In genomic region chr1:186550265-186550885, GRCm38 (mm10) we compare ENCODE assay signal across 8 mouse cellular contexts.
A peak's percentile ranks its signal among the peaks of the same experiment; 100 is the strongest.
DNase-seq lines count a peak whose midpoint lies in the region; ATAC-seq lines count a peak whose summit lies in the region.

No protein-coding gene starts in this region.

- WGBS in heart, embryonic 11.5 days (ENCODE audit: insufficient replicate concordance), result 84% methylated on average over 7 of the region's 7 CpGs

- no peak overlapping the region for H3K4me2 ChIP-seq in heart, embryonic 11.5 days

- peaks cover 15% of the 10 kb centered on the region for H3K4me1 ChIP-seq in heart, embryonic 11.5 days (ENCODE audit: control insufficient read depth, insufficient read depth, low read length)

- no peaks in the 10 kb centered on the region for H3K9me3 ChIP-seq in heart, embryonic 11.5 days (replicated peaks; ENCODE audit: control insufficient read depth, low read length)

- H3K27ac ChIP-seq in heart, embryonic 11.5 days (ENCODE audit: low read depth, low read length), result no peak overlapping the region

- H3K36me3 ChIP-seq in heart, embryonic 11.5 days (ENCODE audit: control insufficient read depth, insufficient read depth, low read length), result no peaks in the 10 kb centered on the region

- H3K4me3 ChIP-seq in heart, embryonic 11.5 days (ENCODE audit: low read depth, low read length), result no peak overlapping the region

- peaks cover 6% of the 10 kb centered on the region; the same call in 1 of the 2 replicates for H3K27me3 ChIP-seq in heart, embryonic 11.5 days (ENCODE audit: control insufficient read depth, insufficient read depth, low read length)

- peak; percentile 20 for DNase-seq in heart, adult 8-10 months (ENCODE audit: low spot score)
- DNase-seq in thymus, postnatal 14 days, result peak; percentile 4
- no peak for DNase-seq in thymus, postnatal 0 days (ENCODE audit: low spot score)
- DNase-seq in heart, adult 9 months (ENCODE audit: low spot score in 2 of 2), result peak; percentile 15 to 19
- DNase-seq in right cerebral cortex, postnatal 4 days, result peak; percentile 19
- no peak for DNase-seq in embryo, embryonic 9.5 days (ENCODE audit: extremely low spot score)
- no peak for DNase-seq in natural killer cell, adult 2 months (ENCODE audit: low spot score in 2 of 2)

- no peak for ATAC-seq in heart, embryonic 11.5 days (replicated peaks; ENCODE audit: insufficient number of reproducible peaks, low FRiP score, low TSS enrichment)

- H3K9ac ChIP-seq in heart, embryonic 11.5 days (ENCODE audit: low read depth, low read length), result no peak overlapping the region

Comparison
In these comparisons a context has a peak if more than half of its experiments do, and no peak if none do; other contexts are left out.
1. DNase-seq: peak in heart, adult 8-10 months (single experiment), thymus, postnatal 14 days (single experiment), heart, adult 9 months (2 of 2) and right cerebral cortex, postnatal 4 days (single experiment); none in thymus, postnatal 0 days (single experiment), embryo, embryonic 9.5 days (single experiment) and natural killer cell, adult 2 months (0 of 2).